Mouse (Mus musculus) spleen, adult 2 months (tissue): ENCODE measurements around the gene Gm10721.
"Not testable (repeated sequence)": the region's sequence is repeated elsewhere in the genome, so short reads cannot be mapped to it uniquely, and the experiment has no call there.

Experiments used
- CTCF ChIP-seq: fragments of 200-500 bp; IDR thresholded peaks from 2 replicates; pipeline ENCODE4 v1.5.1; 2011; ENCODE audit warnings: mild to moderate bottlenecking, inconsistent platforms; ENCODE audit not compliant: insufficient read depth, insufficient read length, insufficient replicate concordance; ENCODE audit errors: extremely low read depth
- POLR2A ChIP-seq: fragments of 200-500 bp; IDR thresholded peaks from 2 replicates; pipeline ENCODE4 v1.6.1; 2011; ENCODE audit warnings: low read depth, low read length, inconsistent platforms

- not testable (repeated sequence) for TF ChIP-seq CTCF, POLR2A
Measured at GRCm38 (mm10) chr9:3015354-3015753, 2.4 kb downstream of the Gm10721 start, which contains the start of gene Gm10720.
